In the genomic region with DNA sequence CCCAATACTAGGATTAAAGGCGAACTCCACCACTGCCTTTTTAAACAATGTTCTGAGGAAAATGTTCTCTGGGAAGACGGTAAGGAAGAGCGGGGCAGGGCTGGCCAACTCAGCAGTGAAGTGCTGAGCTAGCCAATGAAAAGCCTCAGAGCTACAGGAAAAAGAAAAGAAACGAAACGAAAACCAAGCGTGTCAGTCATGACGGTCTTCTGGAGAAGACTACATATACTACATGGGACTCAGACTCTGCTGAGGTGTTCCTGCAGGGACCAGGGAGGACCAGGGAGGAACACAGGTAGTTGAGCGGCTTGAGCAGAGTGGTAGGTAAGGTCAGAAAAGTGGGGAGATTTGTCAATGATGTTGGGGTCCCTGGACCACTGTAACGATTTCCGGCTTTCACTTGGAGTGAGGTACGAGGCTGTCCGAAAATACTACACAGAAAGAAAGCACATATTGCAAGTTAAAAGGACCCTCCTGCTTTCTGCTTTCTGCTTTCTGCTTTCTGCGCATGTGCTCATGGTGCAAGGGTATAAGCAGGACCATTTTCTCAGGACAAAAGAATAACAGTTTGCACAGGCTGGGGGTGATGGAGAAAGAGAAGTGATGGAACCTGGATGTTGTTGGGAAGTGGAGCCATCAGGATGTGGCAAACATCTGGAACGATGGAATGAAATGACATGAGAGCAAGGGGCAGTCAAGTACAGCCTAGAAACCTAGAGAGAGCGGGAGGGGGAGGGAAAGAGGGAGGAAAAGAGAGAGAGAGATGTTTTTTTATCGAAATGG, we compare ENCODE assay signal across 10 mouse cellular contexts. TPM values are rescaled to one million over a fixed set of nuclear protein-coding genes. Genes with fewer than 3 reads are reported as not detected.
A peak's percentile ranks its signal among the peaks of the same experiment; 100 is the strongest.
DNase-seq lines count a peak whose midpoint lies in the region; ATAC-seq lines count a peak whose summit lies in the region.
"Had no signal": no experiment of that assay in that cellular context is flagged by ENCODE, and none has a peak within 500 bp of the region (broad histone marks: within the 10 kb centered on the region; RNA-seq: fewer than 3 reads in every experiment).

No protein-coding gene starts in this region.

- ATAC-seq in embryonic facial prominence, embryonic 14.5 days (ENCODE audit: low read depth) = peak; percentile 58; the same call in 1 of the 2 replicates
- ATAC-seq in liver, embryonic 12.5 days = no peak

- peak; percentile 94 for DNase-seq in heart, adult 11 months
- no peak for DNase-seq in heart, postnatal 4 days
- peak; percentile 84 for DNase-seq in A20 (ENCODE audit: low read depth, low spot score)
- DNase-seq in embryonic facial prominence, embryonic 14.5 days (ENCODE audit: low spot score) = no peak
- DNase-seq in adrenal gland, adult 8-10 months = no peak
- no peak for DNase-seq in right cerebral cortex, adult 2 months (ENCODE audit: low spot score in 2 of 2)
- DNase-seq in layer of hippocampus, adult 9-10 months (ENCODE audit: low spot score) = no peak
- DNase-seq: spleen, adult 18-20 months had no signal

- no peaks in the 10 kb centered on the region for H3K9me3 ChIP-seq in embryonic facial prominence, embryonic 14.5 days (ENCODE audit: control insufficient read depth, low read length)
- H3K9me3 ChIP-seq in liver, embryonic 12.5 days (replicated peaks) = no peaks in the 10 kb centered on the region

- H3K36me3 ChIP-seq in embryonic facial prominence, embryonic 14.5 days (ENCODE audit: control insufficient read depth, insufficient read depth, low read length) = no peaks in the 10 kb centered on the region
- H3K36me3 ChIP-seq in liver, embryonic 12.5 days = no peaks in the 10 kb centered on the region

- peak overlapping the region; percentile 45 for H3K4me2 ChIP-seq in embryonic facial prominence, embryonic 14.5 days (ENCODE audit: low read depth, low read length)
- H3K4me2 ChIP-seq in liver, embryonic 12.5 days = no peak overlapping the region; the same call in 1 of the 2 replicates

- H3K27me3 ChIP-seq in embryonic facial prominence, embryonic 14.5 days (replicated peaks; ENCODE audit: control insufficient read depth, insufficient read depth, low read length) = no peaks in the 10 kb centered on the region
- H3K27me3 ChIP-seq in liver, embryonic 12.5 days (replicated peaks) = no peaks in the 10 kb centered on the region

- WGBS in embryonic facial prominence, embryonic 14.5 days = 54% methylated on average over 16 of the region's 16 CpGs
- WGBS in liver, embryonic 12.5 days (ENCODE audit: insufficient replicate concordance) = 63% methylated on average over 16 of the region's 16 CpGs

- H3K27ac ChIP-seq in embryonic facial prominence, embryonic 14.5 days (replicated peaks; ENCODE audit: low read depth, low read length) = peak overlapping the region; percentile 75
- no peak overlapping the region for H3K27ac ChIP-seq in liver, embryonic 12.5 days

- H3K4me1 ChIP-seq in embryonic facial prominence, embryonic 14.5 days (ENCODE audit: control insufficient read depth, insufficient read depth, low read length) = peaks cover 12% of the 10 kb centered on the region; the same call in 1 of the 2 replicates
- no peaks in the 10 kb centered on the region for H3K4me1 ChIP-seq in liver, embryonic 12.5 days

- peak overlapping the region; percentile 46 for H3K9ac ChIP-seq in embryonic facial prominence, embryonic 14.5 days (ENCODE audit: low read depth, low read length)
- H3K9ac ChIP-seq in liver, embryonic 12.5 days = no peak overlapping the region

- H3K4me3 ChIP-seq in embryonic facial prominence, embryonic 14.5 days (ENCODE audit: low read depth, low read length) = peak overlapping the region; percentile 25
- H3K4me3 ChIP-seq in liver, embryonic 12.5 days = peak overlapping the region; percentile 15; the same call in 1 of the 2 replicates

RNA-seq across cellular contexts. Expression of a gene that starts 20.4 kb away (rescaled TPM):
- total RNA-seq in heart, postnatal 4 days (2021) = 10 to 100 TPM; 27.9 to 32.6 TPM
- 47.9 and 48.1 TPM in 2 replicates for polyA plus RNA-seq in embryonic facial prominence, embryonic 14.5 days (2014; fragmentation: Nextera tagmentation; extraction: Ambion mirVana)
- 14.3 and 14.6 TPM in 2 replicates for polyA plus RNA-seq in liver, embryonic 12.5 days (2016; fragmentation: Nextera tagmentation; extraction: Ambion mirVana)
- total RNA-seq in adrenal gland, adult 8-10 months (2022) = 10 to 100 TPM; 40.4 to 61.1 (median 47.8) TPM

RNA-seq across cellular contexts. Expression of a gene that starts 21.1 kb away (rescaled TPM):
- total RNA-seq in heart, postnatal 4 days (2021) = not detected
- polyA plus RNA-seq in embryonic facial prominence, embryonic 14.5 days (2014; fragmentation: Nextera tagmentation; extraction: Ambion mirVana) = not detected in 2 replicates
- not detected in 2 replicates for polyA plus RNA-seq in liver, embryonic 12.5 days (2016; fragmentation: Nextera tagmentation; extraction: Ambion mirVana)
- total RNA-seq in adrenal gland, adult 8-10 months (2022) = not detected
- total RNA-seq: left cerebral cortex, postnatal 25 days had no signal

Comparison
In these comparisons a context has a peak if more than half of its experiments do, and no peak if none do; other contexts are left out.
1. DNase-seq: peak in heart, adult 11 months (single experiment) and A20 (single experiment); none in heart, postnatal 4 days (single experiment), embryonic facial prominence, embryonic 14.5 days (single experiment), adrenal gland, adult 8-10 months (single experiment), right cerebral cortex, adult 2 months (0 of 2) and layer of hippocampus, adult 9-10 months (single experiment).